Comparison of ENCODE assay signal across 8 mouse cellular contexts in the genomic region with DNA sequence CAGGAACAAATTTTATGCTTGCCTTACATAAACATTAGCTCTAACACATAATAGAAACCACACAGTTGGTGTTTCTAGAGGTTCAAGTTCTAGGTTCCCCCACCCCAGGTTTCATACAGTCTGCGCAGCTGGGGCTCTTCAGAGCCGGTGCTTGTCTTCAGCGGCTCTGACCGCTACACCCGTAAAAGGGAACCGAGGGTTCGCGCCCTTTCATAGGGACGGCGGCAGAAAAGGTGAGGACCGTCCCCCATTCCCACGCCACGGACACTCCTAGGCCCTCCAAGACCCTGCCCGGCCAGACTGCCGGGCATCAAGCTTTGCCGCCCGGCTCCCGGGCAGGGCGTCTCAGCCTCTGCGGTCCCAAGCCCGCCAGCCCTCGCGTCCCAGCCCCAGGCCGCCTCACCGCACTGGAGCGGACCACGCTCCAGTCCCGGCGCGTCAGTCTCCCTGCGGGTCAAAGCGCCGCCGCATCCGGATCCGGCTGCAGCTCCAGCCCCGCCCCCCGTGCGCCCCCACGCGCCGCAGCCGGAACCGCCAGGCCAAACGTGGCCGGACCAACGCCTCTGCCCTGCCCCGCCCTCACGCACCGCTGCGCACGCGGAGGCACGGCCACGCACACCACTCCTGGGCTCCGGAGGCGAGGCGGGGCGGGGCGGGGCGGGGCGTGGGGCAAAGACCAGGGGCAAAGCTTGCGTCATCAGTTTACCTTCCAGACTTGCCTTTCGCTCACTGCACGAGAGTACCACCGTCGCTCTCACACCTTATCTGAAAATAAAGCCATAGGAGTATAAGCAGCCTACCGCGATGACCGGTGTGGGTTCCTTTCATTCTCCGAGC. TPM values are rescaled to one million over a fixed set of nuclear protein-coding genes. Genes with fewer than 3 reads are reported as not detected.
DNase-seq lines count a peak whose midpoint lies in the region; ATAC-seq lines count a peak whose summit lies in the region.

No protein-coding gene starts in this region.

- H3K4me3 ChIP-seq in megakaryocyte, embryonic 14.5 days (replicated peaks) = peak overlapping the region; percentile 95

- H3K9me3 ChIP-seq in megakaryocyte, embryonic 14.5 days = no peaks in the 10 kb centered on the region

- H3K4me1 ChIP-seq in megakaryocyte, embryonic 14.5 days = peaks cover 26% of the 10 kb centered on the region

- peaks cover 4% of the 10 kb centered on the region for H3K36me3 ChIP-seq in megakaryocyte, embryonic 14.5 days (replicated peaks; ENCODE audit: low read length)

- ATAC-seq in inflammation-experienced regulatory T-cells, adult 6 months = peak; percentile 58

- DNase-seq in adrenal gland, adult (ENCODE audit: inconsistent age in 2 of 2, low spot score in 1 of 2) = peak; percentile 97 to 98
- peak; percentile 88 for DNase-seq in embryo, embryonic 10 days (ENCODE audit: low spot score)
- peak; percentile 94 for DNase-seq in gastrocnemius, postnatal 10 days
- peak; percentile 66 to 89 for DNase-seq in left cerebral cortex, adult 9 months (ENCODE audit: low spot score in 2 of 2)
- DNase-seq in right cerebral cortex, postnatal 10 days (ENCODE audit: low spot score in 2 of 2) = peak; percentile 91 to 93
- DNase-seq in urinary bladder, postnatal 14 days (ENCODE audit: low spot score) = peak; percentile 94

- no peaks in the 10 kb centered on the region for H3K27me3 ChIP-seq in megakaryocyte, embryonic 14.5 days (replicated peaks)

RNA-seq across cellular contexts. Expression of a gene that starts 16.1 kb away (rescaled TPM):
- 10 to 100 TPM; 11.5 to 14.8 TPM for total RNA-seq in gastrocnemius, postnatal 10 days (2021)
- polyA plus RNA-seq in inflammation-experienced regulatory T-cells, adult 6 months (2017; shearing (Covaris generic)) = 10 to 100 TPM; 64.5 to 76.8 (median 67.6) TPM
- 2.9 and 8.8 TPM in 2 replicates for polyA plus RNA-seq in megakaryocyte, embryonic 14.5 days (2012; ENCODE audit: insufficient read depth, low replicate concordance)

RNA-seq across cellular contexts. Expression of a gene that starts 37.7 kb away (rescaled TPM):
- total RNA-seq in gastrocnemius, postnatal 10 days (2021) = 10 to 100 TPM; 60.3 to 61.5 TPM
- polyA plus RNA-seq in inflammation-experienced regulatory T-cells, adult 6 months (2017; shearing (Covaris generic)) = 10 to 100 TPM; 11.9 to 21.8 (median 19.3) TPM
- 46.9 and 201 TPM in 2 replicates for polyA plus RNA-seq in megakaryocyte, embryonic 14.5 days (2012; ENCODE audit: insufficient read depth, low replicate concordance)

RNA-seq across cellular contexts. Expression of a gene that starts 59.0 kb away (rescaled TPM):
- 100 to 1,000 TPM; 119 to 125 TPM for total RNA-seq in gastrocnemius, postnatal 10 days (2021)
- polyA plus RNA-seq in inflammation-experienced regulatory T-cells, adult 6 months (2017; shearing (Covaris generic)) = 100 to 1,000 TPM; 151 to 213 (median 169) TPM
- 3.3 TPM in 1 of 2 replicates, not detected in the other for polyA plus RNA-seq in megakaryocyte, embryonic 14.5 days (2012; ENCODE audit: insufficient read depth, low replicate concordance)

Comparison
In these comparisons a context has a peak if more than half of its experiments do, and no peak if none do; other contexts are left out.
1. Peak in every context shown above with its lines: DNase-seq, ATAC-seq and H3K4me3 ChIP-seq.
2. RNA of a gene that starts 59.0 kb away (polyA plus RNA-seq): 151 to 213 TPM in inflammation-experienced regulatory T-cells, adult 6 months; 3.3 TPM in megakaryocyte, embryonic 14.5 days; every median in the first group is over 10 times any median in the second.